In the genomic region with DNA sequence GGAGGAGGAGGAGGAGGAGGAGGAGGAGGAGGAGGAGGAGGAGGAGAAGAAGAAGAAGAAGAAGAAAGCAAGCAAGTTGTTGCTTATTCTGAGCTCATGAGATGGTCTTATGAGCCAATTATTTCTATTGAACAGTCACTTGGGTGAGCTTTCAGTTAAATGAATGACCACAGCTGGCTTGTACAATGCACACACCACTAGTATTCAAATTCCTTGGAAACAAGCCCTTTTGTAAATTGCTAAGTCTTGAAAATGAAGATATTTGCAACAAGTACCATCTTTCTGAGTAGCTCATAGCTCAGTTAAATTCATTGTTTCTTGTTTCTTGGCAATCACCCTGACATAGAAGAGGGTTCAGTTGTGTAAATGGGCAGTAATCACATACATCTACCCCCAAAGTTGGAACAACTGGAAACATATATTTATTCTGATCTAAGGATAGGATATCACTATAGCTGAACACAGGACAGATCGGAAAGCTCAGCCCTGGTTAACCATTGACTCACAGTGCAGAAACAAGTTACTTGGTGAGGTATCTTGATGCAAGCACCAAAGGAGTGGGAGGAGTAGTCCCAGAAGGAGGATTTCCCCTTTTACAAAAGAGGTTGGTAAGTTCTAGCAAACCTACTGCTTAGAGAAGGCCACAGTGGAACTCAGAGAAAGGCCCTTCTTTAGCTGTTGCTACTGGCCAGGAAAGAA, we compare ENCODE assay signal across 10 mouse cellular contexts. TPM values are rescaled to one million over a fixed set of nuclear protein-coding genes. Genes with fewer than 3 reads are reported as not detected.
DNase-seq lines count a peak whose midpoint lies in the region; ATAC-seq and TF ChIP-seq lines count a peak whose summit lies in the region.
"Had no signal": no experiment of that assay in that cellular context is flagged by ENCODE, and none has a peak within 500 bp of the region (broad histone marks: within the 10 kb centered on the region; RNA-seq: fewer than 3 reads in every experiment).

No protein-coding gene starts in this region.

- H3K36me3 ChIP-seq in liver, adult 2 months (ENCODE audit: control insufficient read depth, insufficient read depth, low read length): peaks cover 12% of the 10 kb centered on the region; the same call in 1 of the 2 replicates
- H3K36me3 ChIP-seq in embryonic facial prominence, embryonic 15.5 days: no peaks in the 10 kb centered on the region
- peaks cover 11% of the 10 kb centered on the region for H3K36me3 ChIP-seq in liver, embryonic 12.5 days
- 0 out of 2 replicates have a peak, but pooled peaks cover 1% of the 10 kb centered on the region for H3K36me3 ChIP-seq in stomach, embryonic 15.5 days

- H3K4me3 ChIP-seq in liver, adult 2 months (ENCODE audit: insufficient read depth, low read depth, low read length): no peak overlapping the region
- no peak overlapping the region for H3K4me3 ChIP-seq in embryonic facial prominence, embryonic 15.5 days (replicated peaks)
- H3K4me3 ChIP-seq in liver, embryonic 12.5 days: no peak overlapping the region
- no peak overlapping the region for H3K4me3 ChIP-seq in stomach, embryonic 15.5 days (replicated peaks)
- H3K4me3 ChIP-seq: forebrain, embryonic 10.5 days had no signal

- H3K9ac ChIP-seq in liver, adult 2 months (ENCODE audit: low read depth, low read length): no peak overlapping the region
- no peak overlapping the region for H3K9ac ChIP-seq in embryonic facial prominence, embryonic 15.5 days
- H3K9ac ChIP-seq in liver, embryonic 12.5 days: no peak overlapping the region
- no peak overlapping the region for H3K9ac ChIP-seq in stomach, embryonic 15.5 days

- no peak overlapping the region for H3K4me2 ChIP-seq in embryonic facial prominence, embryonic 15.5 days (replicated peaks)
- peak overlapping the region; percentile 35 for H3K4me2 ChIP-seq in liver, embryonic 12.5 days
- no peak overlapping the region for H3K4me2 ChIP-seq in stomach, embryonic 15.5 days

- H3K9me3 ChIP-seq in embryonic facial prominence, embryonic 15.5 days (replicated peaks): no peaks in the 10 kb centered on the region
- no peaks in the 10 kb centered on the region for H3K9me3 ChIP-seq in liver, embryonic 12.5 days (replicated peaks)
- no peaks in the 10 kb centered on the region for H3K9me3 ChIP-seq in stomach, embryonic 15.5 days
- H3K9me3 ChIP-seq: forebrain, embryonic 10.5 days had no signal

- TF ChIP-seq POLR2A in liver, adult 2 months (IDR thresholded peaks at IDR 0.05; ENCODE audit: extremely low read depth, insufficient read depth, low read length): no peak

- no peaks in the 10 kb centered on the region; the same call in 1 of the 2 replicates for H3K79me2 ChIP-seq in liver, adult 2 months (ENCODE audit: control insufficient read depth, insufficient read depth, low read length)

- no peak for ATAC-seq in embryonic facial prominence, embryonic 15.5 days (ENCODE audit: insufficient number of reproducible peaks, low FRiP score, low TSS enrichment, low read depth)
- ATAC-seq in liver, embryonic 12.5 days: peak; percentile 26
- no peak for ATAC-seq in stomach, embryonic 15.5 days (ENCODE audit: insufficient read depth, low FRiP score, low read depth)

- no peaks in the 10 kb centered on the region for H3K27me3 ChIP-seq in liver, adult 2 months (ENCODE audit: control insufficient read depth, insufficient read depth, low read length)
- no peaks in the 10 kb centered on the region for H3K27me3 ChIP-seq in embryonic facial prominence, embryonic 15.5 days
- no peaks in the 10 kb centered on the region for H3K27me3 ChIP-seq in liver, embryonic 12.5 days (replicated peaks)
- H3K27me3 ChIP-seq in stomach, embryonic 15.5 days (replicated peaks): no peaks in the 10 kb centered on the region

- 22% methylated on average over 1 of the region's 1 CpGs for WGBS in liver, adult 2 months
- 88% methylated on average over 1 of the region's 1 CpGs for WGBS in embryonic facial prominence, embryonic 15.5 days
- WGBS in liver, embryonic 12.5 days (ENCODE audit: insufficient replicate concordance): 56% methylated on average over 1 of the region's 1 CpGs
- 62% methylated on average over 1 of the region's 1 CpGs for WGBS in stomach, embryonic 15.5 days

- TF ChIP-seq CTCF in liver, adult 2 months (IDR thresholded peaks at IDR 0.05; ENCODE audit: low read depth, low read length): no peak

- no peak for DNase-seq in liver, adult 2 months (ENCODE audit: extremely low read depth, low read depth, low spot score)
- DNase-seq in liver: no peak
- no peak for DNase-seq in testis, postnatal 14 days (ENCODE audit: low spot score)
- no peak for DNase-seq in layer of hippocampus, adult 9-11 months
- DNase-seq: gastrocnemius, postnatal 10 days had no signal

- peaks cover 17% of the 10 kb centered on the region for H3K4me1 ChIP-seq in liver, adult 2 months (ENCODE audit: control insufficient read depth, insufficient read depth, low read length)
- no peaks in the 10 kb centered on the region for H3K4me1 ChIP-seq in embryonic facial prominence, embryonic 15.5 days
- H3K4me1 ChIP-seq in liver, embryonic 12.5 days: peaks cover 79% of the 10 kb centered on the region
- H3K4me1 ChIP-seq in stomach, embryonic 15.5 days: no peaks in the 10 kb centered on the region
- H3K4me1 ChIP-seq: forebrain, embryonic 10.5 days had no signal

- peak overlapping the region; percentile 84 for H3K27ac ChIP-seq in liver, adult 2 months (replicated peaks; ENCODE audit: insufficient read depth, low read depth, low read length)
- 0 out of 2 replicates have a peak overlapping the region, but pooled peaks have one; percentile 22 for H3K27ac ChIP-seq in embryonic facial prominence, embryonic 15.5 days (replicated peaks)
- H3K27ac ChIP-seq in liver, embryonic 12.5 days: peak overlapping the region; percentile 84
- H3K27ac ChIP-seq in stomach, embryonic 15.5 days: peak overlapping the region; percentile 74
- H3K27ac ChIP-seq: forebrain, embryonic 10.5 days; kidney, postnatal 0 days had no signal

RNA-seq across cellular contexts. Expression of a gene that starts 13.3 kb away (rescaled TPM):
- 7.3 and 8.0 TPM in 2 replicates for total RNA-seq in liver, adult 2 months (2014; rRNA removed)
- 3.4 and 4.9 TPM in 2 replicates for polyA plus RNA-seq in liver, adult 2 months (2012; rRNA removed)
- 5.7 and 7.2 TPM in 2 replicates for polyA plus RNA-seq in embryonic facial prominence, embryonic 15.5 days (2015; fragmentation: Nextera tagmentation; extraction: Ambion mirVana)
- 4.6 and 4.9 TPM in 2 replicates for polyA plus RNA-seq in liver, embryonic 12.5 days (2016; fragmentation: Nextera tagmentation; extraction: Ambion mirVana)
- 20.2 and 20.4 TPM in 2 replicates for polyA plus RNA-seq in stomach, embryonic 15.5 days (2015; fragmentation: Nextera tagmentation; extraction: Ambion mirVana)

RNA-seq across cellular contexts. Expression of a gene that starts 52.1 kb away (rescaled TPM):
- total RNA-seq in liver, adult 2 months (2014; rRNA removed): 116 and 144 TPM in 2 replicates
- polyA plus RNA-seq in liver, adult 2 months (2012; rRNA removed): 47.0 and 48.6 TPM in 2 replicates
- polyA plus RNA-seq in embryonic facial prominence, embryonic 15.5 days (2015; fragmentation: Nextera tagmentation; extraction: Ambion mirVana): 53.7 and 57.9 TPM in 2 replicates
- 23.9 and 24.9 TPM in 2 replicates for polyA plus RNA-seq in liver, embryonic 12.5 days (2016; fragmentation: Nextera tagmentation; extraction: Ambion mirVana)
- 70.3 and 82.3 TPM in 2 replicates for polyA plus RNA-seq in stomach, embryonic 15.5 days (2015; fragmentation: Nextera tagmentation; extraction: Ambion mirVana)

RNA-seq across cellular contexts. Expression of a gene that starts 52.1 kb away (rescaled TPM):
- 105 and 108 TPM in 2 replicates for total RNA-seq in liver, adult 2 months (2014; rRNA removed)
- 32.9 and 33.2 TPM in 2 replicates for polyA plus RNA-seq in liver, adult 2 months (2012; rRNA removed)
- 63.2 and 64.4 TPM in 2 replicates for polyA plus RNA-seq in embryonic facial prominence, embryonic 15.5 days (2015; fragmentation: Nextera tagmentation; extraction: Ambion mirVana)
- polyA plus RNA-seq in liver, embryonic 12.5 days (2016; fragmentation: Nextera tagmentation; extraction: Ambion mirVana): 23.2 and 31.3 TPM in 2 replicates
- polyA plus RNA-seq in stomach, embryonic 15.5 days (2015; fragmentation: Nextera tagmentation; extraction: Ambion mirVana): 60.8 and 61.4 TPM in 2 replicates

Comparison
In these comparisons a context has a peak if more than half of its experiments do, and no peak if none do; other contexts are left out.
1. H3K27ac ChIP-seq: peak in every context shown above with its lines; median percentile 84 in liver, adult 2 months; 84 in liver, embryonic 12.5 days; 74 in stomach, embryonic 15.5 days; 22 in embryonic facial prominence, embryonic 15.5 days.